Mouse (Mus musculus): Measurements from ENCODE around the gene Fbxl3.

The Fbxl3 gene

GRCm38 (mm10) chr14:103099238-103099933 is at the start of gene Fbxl3:
Gene Fbxl3 (minus strand): TSS chr14:103099566.
- peak; percentile 97 for DNase-seq (ENCODE audit: low read depth, low spot score)

GRCm38 (mm10) chr14:103131991-103132390 is 32.6 kb upstream of the Fbxl3 start:
- DNase-seq (ENCODE audit: low read depth, low spot score), result peak; percentile 13

GRCm38 (mm10) chr14:103125756-103126155 is 26.4 kb upstream of the Fbxl3 start:
- DNase-seq (ENCODE audit: low read depth, low spot score), result no peak

- no peak for DNase-seq (ENCODE audit: low read depth, low spot score)
Observed at GRCm38 (mm10) chr14:103114994-103115670, 15.8 kb upstream of the Fbxl3 start.

GRCm38 (mm10) chr14:103112606-103113363 is 13.4 kb upstream of the Fbxl3 start:
- no peak for DNase-seq (ENCODE audit: low read depth, low spot score)

- DNase-seq (ENCODE audit: low read depth, low spot score), result no peak
Observed at GRCm38 (mm10) chr14:103109971-103110370, 10.6 kb upstream of the Fbxl3 start.

GRCm38 (mm10) chr14:103106301-103106700 is 6.9 kb upstream of the Fbxl3 start:
- no peak for DNase-seq (ENCODE audit: low read depth, low spot score)

GRCm38 (mm10) chr14:103102731-103103335 is 3.5 kb upstream of the Fbxl3 start:
- no peak for DNase-seq (ENCODE audit: low read depth, low spot score)

- no peak for DNase-seq (ENCODE audit: low read depth, low spot score)
Observed at GRCm38 (mm10) chr14:103102246-103102645, 2.9 kb upstream of the Fbxl3 start.

- DNase-seq (ENCODE audit: low read depth, low spot score), result no peak
Observed at GRCm38 (mm10) chr14:103101171-103101570, 1.8 kb upstream of the Fbxl3 start.

- no peak for DNase-seq (ENCODE audit: low read depth, low spot score)
Observed at GRCm38 (mm10) chr14:103100296-103100695, 930 bp upstream of the Fbxl3 start.

GRCm38 (mm10) chr14:103098587-103099235 is 655 bp downstream of the Fbxl3 start:
- DNase-seq (ENCODE audit: low read depth, low spot score), result peak; percentile 76

- DNase-seq (ENCODE audit: low read depth, low spot score), result no peak
Observed at GRCm38 (mm10) chr14:103098213-103098586, 1.2 kb downstream of the Fbxl3 start.

- no peak for DNase-seq (ENCODE audit: low read depth, low spot score)
Observed at GRCm38 (mm10) chr14:103096621-103097020, 2.7 kb downstream of the Fbxl3 start.

- no peak for DNase-seq (ENCODE audit: low read depth, low spot score)
Observed at GRCm38 (mm10) chr14:103095826-103096225, 3.5 kb downstream of the Fbxl3 start.

GRCm38 (mm10) chr14:103095036-103095435 is 4.3 kb downstream of the Fbxl3 start:
- DNase-seq (ENCODE audit: low read depth, low spot score), result no peak

- no peak for DNase-seq (ENCODE audit: low read depth, low spot score)
Observed at GRCm38 (mm10) chr14:103093670-103094069, 5.7 kb downstream of the Fbxl3 start.

- no peak for DNase-seq (ENCODE audit: low read depth, low spot score)
Observed at GRCm38 (mm10) chr14:103093236-103093635, 6.1 kb downstream of the Fbxl3 start.

GRCm38 (mm10) chr14:103088624-103089023 is 10.7 kb downstream of the Fbxl3 start:
- peak; percentile 42 for DNase-seq (ENCODE audit: low read depth, low spot score)

GRCm38 (mm10) chr14:103087846-103088245 is 11.5 kb downstream of the Fbxl3 start:
- DNase-seq (ENCODE audit: low read depth, low spot score), result no peak

GRCm38 (mm10) chr14:103086671-103087324 is 12.6 kb downstream of the Fbxl3 start:
- no peak for DNase-seq (ENCODE audit: low read depth, low spot score)

All from skeletal muscle tissue, adult 2 months (tissue).